Mouse (Mus musculus) midbrain, embryonic 10.5 days (tissue): ENCODE data around the gene Cx3cr1. TPM values are rescaled to one million over a fixed set of nuclear protein-coding genes. Genes with fewer than 3 reads are reported as not detected.
A peak's percentile ranks its signal among the peaks of the same experiment; 100 is the strongest.

Experiments
- DNase-seq: peaks from one replicate; pipeline ENCODE4 v3.0.0-alpha.2; 2017; ENCODE audit warnings: low spot score
- H3K27ac ChIP-seq: fragments of 300-500 bp; sonication (generic); replicated peaks from 2 replicates; pipeline ENCODE4 v1.5.1; 2016; ENCODE audit warnings: mild to moderate bottlenecking
- H3K27me3 ChIP-seq: fragments of 300-500 bp; sonication (generic); 2 replicates; pipeline ENCODE4 v1.6.1; 2016; ENCODE audit warnings: low read depth, mild to moderate bottlenecking; ENCODE audit not compliant: poor library complexity, severe bottlenecking
- H3K36me3 ChIP-seq: fragments of 300-500 bp; sonication (generic); 2 replicates; pipeline ENCODE4 v1.6.1; 2016; ENCODE audit warnings: mild to moderate bottlenecking, moderate library complexity
- H3K4me1 ChIP-seq: fragments of 300-500 bp; sonication (generic); 2 replicates; pipeline ENCODE4 v1.6.1; 2016
- H3K4me3 ChIP-seq: fragments of 300-500 bp; sonication (generic); 2 replicates; pipeline ENCODE4 v1.5.1; 2016; ENCODE audit warnings: mild to moderate bottlenecking, moderate library complexity
- H3K9me3 ChIP-seq: fragments of 300-500 bp; sonication (generic); replicated peaks from 2 replicates; pipeline ENCODE4 v1.6.1; 2016; ENCODE audit warnings: mild to moderate bottlenecking
- WGBS: fragments of 180-500 bp; shearing (Covaris S2); methylation state at CpG from one replicate; pipeline ENCODE4 v1.1.7; 2016; 5-methylcytosine and 5-hydroxymethylcytosine counted together
- polyA plus RNA-seq: library from polyadenylated mRNA; unstranded; fragments of >200 nt; fragmentation: Nextera tagmentation; extraction: Ambion mirVana; gene quantifications from 2 replicates; pipeline ENCODE4 v1.2.1, GENCODE M21; 2016

The Cx3cr1 gene
- polyA plus RNA-seq, 1 experiment from 2014 or later: 5.9 TPM

- H3K27ac ChIP-seq: no peak overlapping the region; the same call in 1 of the 2 replicates
- H3K36me3 ChIP-seq: no peaks in the 10 kb centered on the region
- no peak for DNase-seq
- H3K4me1 ChIP-seq: peaks cover 35% of the 10 kb centered on the region
- H3K4me3 ChIP-seq: peak overlapping the region; percentile 99; the same call in 1 of the 2 replicates
- H3K27me3 ChIP-seq: peaks cover 20% of the 10 kb centered on the region
- H3K9me3 ChIP-seq: no peaks in the 10 kb centered on the region
- 89% methylated on average over 5 of the region's 5 CpGs for WGBS
Observed at GRCm38 (mm10) chr9:119893881-119894280, 175.8 kb downstream of the Cx3cr1 start.

GRCm38 (mm10) chr9:119890692-119891091 is 179.0 kb downstream of the Cx3cr1 start:
- H3K9me3 ChIP-seq: no peaks in the 10 kb centered on the region
- DNase-seq: peak; percentile 19
- no peaks in the 10 kb centered on the region for H3K36me3 ChIP-seq
- H3K27ac ChIP-seq: no peak overlapping the region
- WGBS: 48% methylated on average over 2 of the region's 2 CpGs
- H3K4me3 ChIP-seq: no peak overlapping the region
- H3K27me3 ChIP-seq: peaks cover 30% of the 10 kb centered on the region
- peaks cover 38% of the 10 kb centered on the region for H3K4me1 ChIP-seq

DNA sequence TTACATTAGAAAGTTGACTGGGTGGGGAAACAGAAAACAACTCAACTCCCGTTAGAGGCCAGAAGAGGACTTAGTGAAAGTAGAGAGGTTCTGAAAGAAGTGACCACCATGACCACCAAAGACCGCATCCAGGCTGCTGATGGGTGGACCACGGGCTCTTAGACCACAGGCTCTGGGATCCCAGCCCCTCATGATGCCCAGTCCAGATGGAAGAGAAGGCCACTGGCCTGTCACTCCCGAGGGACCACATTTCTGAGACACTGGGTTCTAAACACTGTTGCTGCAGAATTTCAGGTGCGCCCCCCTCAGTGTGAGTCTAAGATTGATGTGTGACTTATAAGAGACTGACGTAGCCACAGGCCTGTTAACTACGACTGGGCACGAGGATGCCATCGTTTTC is 180.2 kb downstream of the Cx3cr1 start:
- H3K4me1 ChIP-seq: peaks cover 28% of the 10 kb centered on the region
- no peak overlapping the region for H3K4me3 ChIP-seq
- 73% methylated on average over 9 of the region's 9 CpGs for WGBS
- DNase-seq: no peak
- H3K27me3 ChIP-seq: peaks cover 30% of the 10 kb centered on the region
- 0 out of 2 replicates have a peak overlapping the region, but pooled peaks have one; percentile 52 for H3K27ac ChIP-seq
- no peaks in the 10 kb centered on the region for H3K9me3 ChIP-seq
- no peaks in the 10 kb centered on the region for H3K36me3 ChIP-seq

- H3K27me3 ChIP-seq: peaks cover 30% of the 10 kb centered on the region
- 21% methylated on average over 2 of the region's 2 CpGs for WGBS
- H3K9me3 ChIP-seq: no peaks in the 10 kb centered on the region
- H3K4me1 ChIP-seq: peaks cover 22% of the 10 kb centered on the region
- 0 out of 2 replicates have a peak overlapping the region, but pooled peaks have one; percentile 52 for H3K27ac ChIP-seq
- peak; percentile 65 for DNase-seq
- H3K4me3 ChIP-seq: no peak overlapping the region
- H3K36me3 ChIP-seq: no peaks in the 10 kb centered on the region
Observed at GRCm38 (mm10) chr9:119888843-119889246, 180.8 kb downstream of the Cx3cr1 start.

GRCm38 (mm10) chr9:119887144-119887901 is 182.4 kb downstream of the Cx3cr1 start:
- Histone ChIP-seq H3K9me3 (no peaks in the 10 kb centered on the region), H3K27me3 (peaks cover 20% of the 10 kb centered on the region), H3K36me3 (no peaks in the 10 kb centered on the region), H3K4me1 (peaks cover 22% of the 10 kb centered on the region), H3K27ac (no peak overlapping the region), H3K4me3 (no peak overlapping the region)
- 69% methylated on average over 4 of the region's 4 CpGs for WGBS
- no peak for DNase-seq

- Histone ChIP-seq H3K4me3 (no peak overlapping the region), H3K4me1 (peaks cover 10% of the 10 kb centered on the region), H3K27me3 (peaks cover 5% of the 10 kb centered on the region; the same call in 1 of the 2 replicates), H3K36me3 (no peaks in the 10 kb centered on the region), H3K27ac (no peak overlapping the region; the same call in 1 of the 2 replicates), H3K9me3 (peaks cover 8% of the 10 kb centered on the region; the same call in 1 of the 2 replicates)
- 73% methylated on average over 8 of the region's 8 CpGs for WGBS
- no peak for DNase-seq
Observed at GRCm38 (mm10) chr9:119854170-119854569, 215.5 kb downstream of the Cx3cr1 start.

DNA sequence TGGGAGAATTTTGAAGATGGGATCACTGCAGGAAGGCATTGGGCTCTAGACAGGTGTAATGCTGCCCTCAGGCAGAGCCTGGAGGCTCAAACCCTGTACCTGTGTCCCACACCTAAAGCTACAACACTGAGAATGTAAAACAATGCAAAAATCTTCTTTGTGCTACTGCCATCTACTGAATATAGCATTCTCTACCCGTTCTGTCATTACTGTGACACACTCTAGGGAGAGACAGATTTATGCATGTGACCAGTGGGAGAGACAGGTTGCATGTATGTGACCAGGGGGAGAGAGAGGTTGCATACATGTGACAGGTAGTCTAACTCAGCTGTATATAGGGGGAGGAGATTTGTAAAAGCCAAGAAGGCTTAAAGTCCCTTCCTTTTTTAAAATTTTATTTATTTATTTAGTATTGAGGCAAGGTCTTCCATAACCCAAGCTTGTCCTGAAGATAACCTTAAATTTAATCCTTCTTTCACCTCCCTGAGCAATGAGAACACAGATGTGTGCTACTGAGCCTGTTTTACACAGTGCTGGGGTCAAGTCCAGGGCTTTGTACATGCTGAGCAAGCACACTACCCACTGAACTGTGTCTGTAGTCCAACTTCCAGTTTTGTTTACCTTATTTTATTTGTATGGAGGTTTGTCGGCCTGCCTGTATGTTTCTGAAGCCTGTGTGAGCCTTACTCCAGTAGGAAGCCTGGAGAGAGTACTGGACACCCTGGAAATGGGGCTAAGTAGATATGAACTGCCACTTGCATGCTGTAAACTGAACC is 216.4 kb downstream of the Cx3cr1 start:
- peaks cover 8% of the 10 kb centered on the region; the same call in 1 of the 2 replicates for H3K9me3 ChIP-seq
- H3K4me1 ChIP-seq: peaks cover 18% of the 10 kb centered on the region
- no peak overlapping the region; the same call in 1 of the 2 replicates for H3K27ac ChIP-seq
- H3K36me3 ChIP-seq: no peaks in the 10 kb centered on the region
- no peak for DNase-seq
- H3K4me3 ChIP-seq: no peak overlapping the region
- H3K27me3 ChIP-seq: peaks cover 13% of the 10 kb centered on the region
- WGBS: 78% methylated on average over 2 of the region's 2 CpGs

DNA sequence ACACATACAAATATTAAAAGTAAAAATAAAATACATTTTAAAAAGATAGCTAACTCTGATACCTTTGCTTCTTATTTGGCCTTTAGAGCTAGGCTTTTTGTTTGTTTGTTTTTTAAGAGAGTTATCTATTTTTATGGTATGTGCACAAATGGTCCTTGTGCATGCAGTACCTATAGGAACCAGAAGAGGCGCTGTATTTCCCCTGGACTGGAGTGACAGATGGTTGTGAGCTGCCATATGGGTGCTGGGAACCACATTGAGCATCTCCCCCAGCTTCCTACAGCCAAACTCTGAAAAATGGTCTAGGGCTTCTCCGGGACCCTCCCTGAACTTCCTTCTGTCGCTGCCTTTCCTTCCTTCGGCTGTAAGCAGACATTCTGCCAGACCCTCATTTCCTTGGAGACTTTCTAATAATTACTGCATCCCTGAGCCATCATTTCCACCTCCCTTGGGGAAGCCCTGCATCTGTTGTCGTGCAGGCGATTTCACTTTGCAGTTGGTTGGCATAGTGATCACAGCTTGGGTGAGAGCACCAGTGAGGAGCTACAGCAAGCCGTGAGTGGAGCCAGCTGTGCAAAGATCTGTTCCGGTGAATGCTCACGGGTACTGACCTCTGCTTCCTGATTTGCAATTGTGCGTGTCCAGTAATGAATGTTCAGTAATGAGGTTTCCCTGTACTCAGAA is 217.2 kb downstream of the Cx3cr1 start:
- Histone ChIP-seq H3K27ac (no peak overlapping the region), H3K9me3 (peaks cover 5% of the 10 kb centered on the region; the same call in 1 of the 2 replicates), H3K36me3 (no peaks in the 10 kb centered on the region), H3K4me3 (no peak overlapping the region), H3K27me3 (peaks cover 19% of the 10 kb centered on the region), H3K4me1 (peaks cover 20% of the 10 kb centered on the region)
- DNase-seq: no peak
- WGBS: 78% methylated on average over 10 of the region's 10 CpGs

Other genes starting within 250 kb of the Cx3cr1 start
- gene Scn11a, start 244.4 kb downstream of the Cx3cr1 start, polyA plus RNA-seq: 0.21 and 0.36 TPM in 2 replicates
- 65.8 and 71.6 TPM in 2 replicates for gene Wdr48, start 175.0 kb downstream of the Cx3cr1 start, polyA plus RNA-seq
- 27.3 and 29.4 TPM in 2 replicates for gene Gorasp1, start 132.3 kb downstream of the Cx3cr1 start, polyA plus RNA-seq
- 0.16 and 0.42 TPM in 2 replicates for gene Ttc21a, start 132.3 kb downstream of the Cx3cr1 start, polyA plus RNA-seq
- gene Csrnp1, start 85.2 kb downstream of the Cx3cr1 start, polyA plus RNA-seq: 1.9 and 2.7 TPM in 2 replicates
- not detected in 2 replicates for gene Xirp1, start 46.3 kb downstream of the Cx3cr1 start, polyA plus RNA-seq
- not detected in 2 replicates for gene Ccr8, start 22.2 kb upstream of the Cx3cr1 start, polyA plus RNA-seq
- 40.4 and 42.1 TPM in 2 replicates for gene Slc25a38, start 40.5 kb upstream of the Cx3cr1 start, polyA plus RNA-seq
- gene Rpsa, start 57.8 kb upstream of the Cx3cr1 start, polyA plus RNA-seq: 1,349 and 1,575 TPM in 2 replicates
- gene Mobp, start 79.8 kb upstream of the Cx3cr1 start, polyA plus RNA-seq: 0.22 and 0.73 TPM in 2 replicates
- gene Myrip, start 231.6 kb upstream of the Cx3cr1 start, polyA plus RNA-seq: 0.43 and 0.79 TPM in 2 replicates